Mouse (Mus musculus) left cerebral cortex, adult 11 months (tissue): ENCODE results near the gene Olfr31.

Experiments
- DNase-seq: peaks from one replicate; pipeline ENCODE4 v3.0.0; 2022; ENCODE audit warnings: low spot score

The Olfr31 gene

DNA sequence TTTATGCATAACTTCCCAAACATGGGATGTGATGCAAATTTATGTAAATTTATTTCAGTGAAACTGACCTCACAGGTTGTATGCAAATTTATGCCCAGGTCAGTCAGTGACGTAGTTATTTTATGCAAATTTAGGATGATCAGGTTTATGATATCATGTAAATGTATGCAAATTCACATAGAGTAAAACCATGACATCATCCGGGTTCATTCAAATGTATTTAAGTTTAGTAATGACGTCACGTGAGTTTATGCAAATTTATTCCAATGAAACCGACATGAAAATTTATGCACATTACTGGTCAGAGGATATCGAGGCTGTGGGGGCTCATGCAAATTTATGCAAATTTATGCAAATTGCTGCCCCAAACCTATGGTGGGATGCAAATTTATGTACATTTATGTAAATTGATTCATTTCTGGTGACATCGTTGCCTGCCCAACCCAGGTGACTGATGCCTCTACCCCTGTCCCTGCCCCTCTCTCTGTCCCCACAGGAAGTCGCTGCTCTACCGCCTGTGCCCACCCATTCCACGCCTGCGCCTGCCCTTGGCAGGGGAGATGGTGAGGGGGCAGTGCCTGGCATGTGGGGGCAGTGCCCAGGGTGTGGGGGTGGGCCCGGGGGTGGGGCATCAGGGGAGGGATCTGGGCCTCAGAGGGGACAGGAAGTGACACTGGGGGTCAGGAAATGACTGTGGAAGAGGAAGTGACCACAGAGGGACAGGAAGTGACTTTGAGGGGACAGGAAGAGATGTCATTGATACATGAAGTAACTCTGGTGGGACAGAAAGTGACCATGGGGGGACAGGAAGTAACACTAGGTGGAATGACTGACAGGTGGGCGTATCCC lies 32.1 kb downstream of the Olfr31 start:
- DNase-seq: no peak

DNA sequence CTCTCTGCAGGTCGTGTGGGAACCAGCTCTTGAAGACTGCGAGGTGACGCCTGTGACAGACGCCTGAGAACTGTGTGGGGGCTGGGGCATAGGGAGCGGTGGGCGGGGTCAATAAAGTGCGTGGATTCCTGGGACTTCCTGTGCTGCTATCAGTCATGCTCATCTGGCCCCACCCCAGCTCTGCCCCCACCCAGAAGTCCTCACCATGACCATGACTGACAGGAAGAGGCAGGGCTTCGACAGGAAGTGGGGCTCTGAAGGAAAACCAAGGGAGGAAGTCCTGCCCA lies 32.7 kb downstream of the Olfr31 start:
- no peak for DNase-seq
